Mouse (Mus musculus): ENCODE measurements around the gene Ak1.
A peak's percentile ranks its signal among the peaks of the same experiment; 100 is the strongest.

DNA sequence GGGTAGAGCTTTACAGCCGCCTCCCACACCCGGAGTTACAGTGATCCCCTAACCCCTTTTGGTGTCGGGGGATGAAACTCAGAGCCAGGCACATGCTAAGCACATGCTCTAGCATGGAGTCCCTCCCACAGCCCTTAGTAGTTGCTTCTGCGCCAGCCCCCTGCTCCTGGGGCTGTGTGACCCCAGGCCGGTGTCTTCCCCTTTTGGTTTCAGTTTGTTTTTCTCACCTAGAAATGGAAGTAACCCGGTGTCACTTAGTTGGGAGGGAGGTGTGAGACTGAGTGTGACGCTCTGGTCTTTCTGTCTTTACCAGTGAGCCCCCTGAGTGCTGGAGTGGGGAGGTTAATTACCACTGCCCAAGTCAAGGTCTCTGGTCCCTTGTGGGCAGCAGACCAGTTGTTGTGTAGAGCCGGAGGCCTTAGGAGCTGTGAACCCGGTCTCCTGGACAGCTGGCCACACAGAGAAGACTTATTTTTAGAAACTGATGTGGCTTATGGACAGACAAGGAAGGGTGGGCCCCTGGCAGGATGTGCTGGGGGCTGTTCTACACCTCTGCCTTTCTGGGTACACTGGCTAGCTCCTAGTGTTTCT, 33.7 kb upstream of the Ak1 start:
- TF ChIP-seq CTCF (conservative IDR thresholded peaks at IDR 0.05 in 1 of 2, IDR thresholded peaks at IDR 0.05 in 1 of 2; ENCODE audit: low read depth in 2 of 2, low read length in 2 of 2), result no peak
- peak; percentile 98 for TF ChIP-seq MAX (IDR thresholded peaks at IDR 0.05; ENCODE audit: low read length)
- peak; percentile 97 for TF ChIP-seq MXI1 (IDR thresholded peaks at IDR 0.05; ENCODE audit: low read depth, low read length)
- no peak for TF ChIP-seq ZNF384 (IDR thresholded peaks at IDR 0.05; ENCODE audit: low read depth, low read length)
- TF ChIP-seq RCOR1 (conservative IDR thresholded peaks at IDR 0.05; ENCODE audit: low read depth, low read length), result 0 out of 2 replicates have a peak, but pooled peaks have one; percentile 38
- TF ChIP-seq UBTF (IDR thresholded peaks at IDR 0.05; ENCODE audit: low read depth, low read length), result no peak

All from CH12.LX (cell line).